Mouse (Mus musculus) splenic B cell, adult 2 months (primary cell): ENCODE measurements at regions not wholly inside any gene's neighbourhood (a gene's known extent, or its start where the extent isn't known, plus 50 kb on each side); places are given as distances from the start of the nearest gene placed in this dataset.

Experiments
- DNase-seq: peaks from one replicate; pipeline ENCODE4 v3.0.0-alpha.2; 2011; ENCODE audit warnings: low read depth, low spot score
- H3K27me3 ChIP-seq: 2 replicates; pipeline ENCODE4 v1.6.1; 2012; ENCODE audit warnings: mild to moderate bottlenecking, low read length, moderate library complexity, mixed read lengths; ENCODE audit not compliant: control insufficient read depth, poor library complexity, insufficient read depth, severe bottlenecking
- H3K36me3 ChIP-seq: 2 replicates; pipeline ENCODE4 v1.6.1; 2012; ENCODE audit warnings: mild to moderate bottlenecking, low read length, moderate library complexity, mixed read lengths; ENCODE audit not compliant: control insufficient read depth, poor library complexity, insufficient read depth, severe bottlenecking

GRCm38 (mm10) chr10:37439863-37440613 is 301.3 kb upstream of the Marcks start:
- no peaks in the 10 kb centered on the region; the same call in 1 of the 2 replicates for H3K27me3 ChIP-seq
- no peak for DNase-seq

GRCm38 (mm10) chr10:37438312-37438711 is 299.6 kb upstream of the Marcks start:
- no peak for DNase-seq
- Histone ChIP-seq H3K27me3 (no peaks in the 10 kb centered on the region; the same call in 1 of the 2 replicates), H3K36me3 (no peaks in the 10 kb centered on the region)

More at GRCm38 (mm10) chr10:37439863-37440613, 301.3 kb upstream of the Marcks start:
- H3K36me3 ChIP-seq, result no peaks in the 10 kb centered on the region

- no peaks in the 10 kb centered on the region; the same call in 1 of the 2 replicates for H3K27me3 ChIP-seq
- no peak for DNase-seq
- no peaks in the 10 kb centered on the region for H3K36me3 ChIP-seq
These were observed 298.1 kb upstream of the Marcks start for GRCm38 (mm10) chr10:37436849-37437248.

- no peaks in the 10 kb centered on the region; the same call in 1 of the 2 replicates for H3K27me3 ChIP-seq
- H3K36me3 ChIP-seq, result no peaks in the 10 kb centered on the region
- no peak for DNase-seq
These were observed 295.5 kb upstream of the Marcks start for GRCm38 (mm10) chr10:37434229-37434628.

GRCm38 (mm10) chr10:37423047-37423446 is 284.3 kb upstream of the Marcks start:
- no peak for DNase-seq

GRCm38 (mm10) chr10:37422612-37423011 is 283.9 kb upstream of the Marcks start:
- Histone ChIP-seq H3K27me3 (no peaks in the 10 kb centered on the region), H3K36me3 (no peaks in the 10 kb centered on the region)
- DNase-seq, result no peak

More at GRCm38 (mm10) chr10:37423047-37423446, 284.3 kb upstream of the Marcks start:
- Histone ChIP-seq H3K27me3 (no peaks in the 10 kb centered on the region), H3K36me3 (no peaks in the 10 kb centered on the region)

- Histone ChIP-seq H3K27me3 (no peaks in the 10 kb centered on the region), H3K36me3 (no peaks in the 10 kb centered on the region)
- no peak for DNase-seq
These were observed 277.6 kb upstream of the Marcks start for GRCm38 (mm10) chr10:37416321-37416720.

GRCm38 (mm10) chr10:37412401-37412800 is 273.7 kb upstream of the Marcks start:
- no peaks in the 10 kb centered on the region for H3K27me3 ChIP-seq
- H3K36me3 ChIP-seq, result no peaks in the 10 kb centered on the region
- DNase-seq, result no peak

- no peaks in the 10 kb centered on the region for H3K27me3 ChIP-seq
- no peaks in the 10 kb centered on the region for H3K36me3 ChIP-seq
- no peak for DNase-seq
These were observed 271.0 kb upstream of the Marcks start for GRCm38 (mm10) chr10:37409749-37410148.

GRCm38 (mm10) chr10:37407487-37407886 is 268.8 kb upstream of the Marcks start:
- DNase-seq, result no peak
- no peaks in the 10 kb centered on the region for H3K36me3 ChIP-seq

GRCm38 (mm10) chr10:37404933-37405332 is 266.2 kb upstream of the Marcks start:
- Histone ChIP-seq H3K36me3 (no peaks in the 10 kb centered on the region), H3K27me3 (no peaks in the 10 kb centered on the region)
- no peak for DNase-seq

More at GRCm38 (mm10) chr10:37407487-37407886, 268.8 kb upstream of the Marcks start:
- H3K27me3 ChIP-seq, result no peaks in the 10 kb centered on the region

GRCm38 (mm10) chr10:37404407-37404806 is 265.7 kb upstream of the Marcks start:
- no peaks in the 10 kb centered on the region for H3K27me3 ChIP-seq
- H3K36me3 ChIP-seq, result no peaks in the 10 kb centered on the region
- DNase-seq, result no peak

GRCm38 (mm10) chr10:37402376-37402775 is 263.7 kb upstream of the Marcks start:
- Histone ChIP-seq H3K27me3 (no peaks in the 10 kb centered on the region), H3K36me3 (no peaks in the 10 kb centered on the region)
- DNase-seq, result no peak

GRCm38 (mm10) chr10:37400991-37401390 is 262.3 kb upstream of the Marcks start:
- no peaks in the 10 kb centered on the region for H3K27me3 ChIP-seq
- no peak for DNase-seq
- no peaks in the 10 kb centered on the region for H3K36me3 ChIP-seq

GRCm38 (mm10) chr10:37400379-37400778 is 261.7 kb upstream of the Marcks start:
- DNase-seq, result no peak
- Histone ChIP-seq H3K27me3 (no peaks in the 10 kb centered on the region), H3K36me3 (no peaks in the 10 kb centered on the region)
